Mouse (Mus musculus) right cerebral cortex, postnatal 36 days (tissue): Measurements from ENCODE around the gene Cdk18.

Experiments used
- DNase-seq, 2 experiments: peaks; one replicate each; pipeline ENCODE4 v3.0.0; 2022; ENCODE audit warnings: low spot score in 2 of 2, mixed read lengths in 1 of 2

Gene Cdk18

DNA sequence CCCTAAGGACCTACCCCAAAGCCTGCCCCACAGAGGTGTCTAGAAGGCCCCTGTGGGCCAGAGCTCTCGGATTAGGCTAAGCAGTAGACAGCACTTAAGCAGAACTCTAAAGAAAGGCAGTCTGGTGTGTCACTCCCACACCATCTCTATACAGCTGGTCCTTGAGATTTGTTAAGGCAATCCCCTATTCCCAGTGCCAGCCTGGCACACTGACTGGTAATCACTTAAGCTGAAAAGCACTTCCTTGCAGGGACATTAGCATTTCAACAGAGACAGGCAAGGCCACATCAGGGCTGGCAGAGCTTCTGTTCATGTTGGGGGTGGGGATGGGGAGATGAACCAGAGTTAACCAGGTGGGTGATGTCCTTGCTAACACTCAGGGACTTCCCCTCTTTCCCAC is 74.5 kb downstream of the Cdk18 start:
- DNase-seq = peak in 1 of 2 experiments; percentile 23

DNA sequence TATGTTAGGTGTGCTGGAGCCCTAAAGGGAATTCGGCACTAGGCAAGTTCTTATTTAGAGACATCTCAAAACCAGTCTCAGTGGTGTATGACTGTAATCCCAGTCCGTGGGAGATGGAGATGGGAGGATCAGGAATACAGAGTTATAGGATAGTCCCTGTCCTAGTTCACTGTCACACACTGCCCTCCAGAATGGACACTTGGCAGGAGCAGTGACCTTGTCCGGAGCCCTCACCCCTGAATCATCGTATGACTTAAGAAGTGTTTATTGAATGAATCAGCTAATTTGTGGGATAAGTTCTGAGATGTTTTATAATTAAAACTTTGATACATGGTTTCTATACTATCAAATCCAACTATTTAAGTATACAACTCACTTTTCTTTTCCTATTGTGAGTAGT is 76.4 kb downstream of the Cdk18 start:
- no peak for DNase-seq
